Mouse (Mus musculus) large intestine, adult 2 months (tissue): ENCODE measurements around the gene Gm3558. TPM values are rescaled to one million over a fixed set of nuclear protein-coding genes. Genes with fewer than 3 reads are reported as not detected.
"Not testable (repeated sequence)": the region's sequence is repeated elsewhere in the genome, so short reads cannot be mapped to it uniquely, and the experiment has no call there.

Source experiments
- DNase-seq: peaks from one replicate; pipeline ENCODE4 v3.0.0-alpha.2; 2012; ENCODE audit warnings: low read depth, low spot score
- WGBS: fragments of 180-500 bp; shearing (Covaris S2); methylation state at CpG from one replicate; pipeline ENCODE4 v1.1.7; 2018; 5-methylcytosine and 5-hydroxymethylcytosine counted together
- polyA plus RNA-seq: library from polyadenylated mRNA; depleted of rRNA; stranded (reverse); fragments of >200 nt; gene quantifications from 2 replicates; pipeline ENCODE4 v1.2.3, GENCODE M21; 2012; rRNA removed

Gm3558 gene
- not detected in 2 replicates for polyA plus RNA-seq

GRCm38 (mm10) chr14:7568382-7568781 is at the start of gene Gm3558:
TSS of gene Gm3558 (minus strand) at chr14:7568566.
- 0% methylated on average over 4 of the region's 34 CpGs for WGBS
- not testable (repeated sequence) for DNase-seq

GRCm38 (mm10) chr14:7595492-7595891 is 27.1 kb upstream of the Gm3558 start, which contains the start of gene Gm10338:
TSS of gene Gm10338 (minus strand) at chr14:7595592.
- WGBS: no CpG with 5 or more reads among the region's 2 CpGs
- DNase-seq: not testable (repeated sequence)

GRCm38 (mm10) chr14:7567890-7568289 is 476 bp downstream of the Gm3558 start:
- DNase-seq: not testable (repeated sequence)
- WGBS: 2% methylated on average over 20 of the region's 27 CpGs

GRCm38 (mm10) chr14:7567266-7567665 is 1.1 kb downstream of the Gm3558 start:
- not testable (repeated sequence) for DNase-seq
- WGBS: 9% methylated on average over 8 of the region's 9 CpGs

Other genes with a start within 250 kb of the Gm3558 start
- gene Gm5797, start 236.2 kb downstream of the Gm3558 start, polyA plus RNA-seq: not detected in 2 replicates
- gene Gm8374, start 203.4 kb downstream of the Gm3558 start, polyA plus RNA-seq: not detected in 2 replicates
- not detected in 2 replicates for gene Gm3755, start 117.6 kb downstream of the Gm3558 start, polyA plus RNA-seq
- not detected in 2 replicates for gene Gm3752, start 84.8 kb downstream of the Gm3558 start, polyA plus RNA-seq
- not detected in 2 replicates for gene Gm10338, start 27.0 kb upstream of the Gm3558 start, polyA plus RNA-seq
- gene Gm10128, start 75.4 kb upstream of the Gm3558 start, polyA plus RNA-seq: not detected in 2 replicates
- gene Gm26661, start 223.0 kb upstream of the Gm3558 start, polyA plus RNA-seq: 0.34 TPM in 1 of 2 replicates, not detected in the other
- gene Flnb, start 249.4 kb upstream of the Gm3558 start, polyA plus RNA-seq: 30.1 and 56.7 TPM in 2 replicates